7 mouse cellular contexts compared by ENCODE assay signal in the genomic region with DNA sequence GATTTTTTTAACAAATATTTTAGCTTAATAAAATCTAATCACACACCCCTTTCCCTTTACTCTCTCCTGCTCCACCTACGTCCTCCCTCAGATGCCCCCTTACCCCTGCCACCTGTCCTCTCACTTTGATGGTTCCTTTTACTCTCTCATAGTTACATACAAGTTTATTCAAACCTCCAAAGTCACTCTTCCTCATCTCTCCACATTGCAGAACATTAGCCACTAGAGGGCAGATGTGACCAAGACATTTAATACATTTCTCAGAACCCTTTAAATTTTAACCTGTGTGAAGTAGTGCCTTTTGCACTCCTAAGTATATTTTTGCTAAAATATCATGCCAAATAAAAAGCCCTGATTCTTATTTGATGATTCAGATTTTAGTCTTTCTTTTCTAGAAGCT. TPM values are rescaled to one million over a fixed set of nuclear protein-coding genes. Genes with fewer than 3 reads are reported as not detected.
DNase-seq lines count a peak whose midpoint lies in the region; ATAC-seq lines count a peak whose summit lies in the region.

No protein-coding gene starts in this region.

- H3K9me3 ChIP-seq in kidney, embryonic 14.5 days (ENCODE audit: control insufficient read depth, low read length): no peaks in the 10 kb centered on the region

- H3K4me2 ChIP-seq in kidney, embryonic 14.5 days (replicated peaks; ENCODE audit: low read depth, low read length): no peak overlapping the region

- 0 out of 2 replicates have a peak, but pooled peaks have one; percentile 46 for ATAC-seq in kidney, embryonic 14.5 days (ENCODE audit: low FRiP score, low TSS enrichment)
- ATAC-seq in granulocyte monocyte progenitor cell, adult 5-6 weeks (replicated peaks; ENCODE audit: poor library complexity, severe bottlenecking): peak; percentile 84
- ATAC-seq in megakaryocyte-erythroid progenitor cell, adult 5-6 weeks (replicated peaks; ENCODE audit: low FRiP score, low TSS enrichment, poor library complexity, severe bottlenecking): peak; percentile 75; the same call in 1 of the 2 replicates

- H3K4me1 ChIP-seq in kidney, embryonic 14.5 days (ENCODE audit: control insufficient read depth, insufficient read depth, low read length): no peaks in the 10 kb centered on the region

- 9% methylated on average over 1 of the region's 1 CpGs for WGBS in kidney, embryonic 14.5 days

- H3K9ac ChIP-seq in kidney, embryonic 14.5 days (ENCODE audit: low read depth, low read length): no peak overlapping the region

- no peak for DNase-seq in kidney, adult 18-20 months
- DNase-seq in MEL-GATA-1-ER (ENCODE audit: extremely low read depth, low read depth): peak; percentile 33
- peak; percentile 54 for DNase-seq in brain, embryonic 18.5 days (ENCODE audit: low read depth, low spot score)
- DNase-seq in testis, postnatal 10 days (ENCODE audit: low spot score): no peak

- no peak overlapping the region for H3K27ac ChIP-seq in kidney, embryonic 14.5 days (ENCODE audit: low read depth, low read length)

- H3K27me3 ChIP-seq in kidney, embryonic 14.5 days (ENCODE audit: control insufficient read depth, insufficient read depth, low read length): no peaks in the 10 kb centered on the region

- no peak overlapping the region for H3K4me3 ChIP-seq in kidney, embryonic 14.5 days (ENCODE audit: low read length)

- H3K36me3 ChIP-seq in kidney, embryonic 14.5 days (ENCODE audit: control insufficient read depth, insufficient read depth, low read length): no peaks in the 10 kb centered on the region

RNA-seq across cellular contexts. Expression of a gene that starts 33.5 kb away (rescaled TPM):
- 0.77 and 1.0 TPM in 2 replicates for polyA plus RNA-seq in kidney, embryonic 14.5 days (2014; fragmentation: Nextera tagmentation; extraction: Ambion mirVana)
- total RNA-seq in granulocyte monocyte progenitor cell, adult 5-6 weeks (2014; fragmentation: Nextera tagmentation): not detected in 2 replicates
- total RNA-seq in granulocyte monocyte progenitor cell, adult 5-6 weeks (2017): 0.04 and 0.10 TPM in 2 replicates
- 0.40 and 1.4 TPM in 2 replicates for total RNA-seq in megakaryocyte-erythroid progenitor cell, adult 5-6 weeks (2014; fragmentation: Nextera tagmentation)
- total RNA-seq in megakaryocyte-erythroid progenitor cell, adult 5-6 weeks (2017): 1.1 and 2.3 TPM in 2 replicates

RNA-seq across cellular contexts. Expression of a gene that starts 46.4 kb away (rescaled TPM):
- not detected in 2 replicates for polyA plus RNA-seq in kidney, embryonic 14.5 days (2014; fragmentation: Nextera tagmentation; extraction: Ambion mirVana)
- not detected in 2 replicates for total RNA-seq in granulocyte monocyte progenitor cell, adult 5-6 weeks (2014; fragmentation: Nextera tagmentation)
- not detected in 2 replicates for total RNA-seq in granulocyte monocyte progenitor cell, adult 5-6 weeks (2017)
- not detected in 2 replicates for total RNA-seq in megakaryocyte-erythroid progenitor cell, adult 5-6 weeks (2014; fragmentation: Nextera tagmentation)
- total RNA-seq in megakaryocyte-erythroid progenitor cell, adult 5-6 weeks (2017): not detected in 2 replicates

Comparison
In these comparisons a context has a peak if more than half of its experiments do, and no peak if none do; other contexts are left out.
1. DNase-seq: peak in MEL-GATA-1-ER (single experiment) and brain, embryonic 18.5 days (single experiment); none in kidney, adult 18-20 months (single experiment) and testis, postnatal 10 days (single experiment).
2. Peak in every context shown above with its lines, with median percentiles within 50 percentile points of each other: ATAC-seq.